Mouse (Mus musculus) heart, embryonic 11.5 days (tissue): Measurements from ENCODE around the gene Gsto2. TPM values are rescaled to one million over a fixed set of nuclear protein-coding genes. Genes with fewer than 3 reads are reported as not detected.

Experiments
- ATAC-seq: fragments of 200-750 bp; cut with Nextera tagmentation; replicated peaks from 2 replicates; pipeline ENCODE4 v1.8.0; 2017; ENCODE audit warnings: moderate library complexity; ENCODE audit not compliant: insufficient number of reproducible peaks, low FRiP score, low TSS enrichment
- H3K27ac ChIP-seq: fragments of 300-500 bp; sonication (generic); 2 replicates; pipeline ENCODE4 v1.5.1; 2014; ENCODE audit warnings: mild to moderate bottlenecking, low read depth, low read length
- H3K27me3 ChIP-seq: fragments of 300-500 bp; sonication (generic); 2 replicates; pipeline ENCODE4 v1.6.1; 2014; ENCODE audit warnings: mild to moderate bottlenecking, low read length, mixed read lengths; ENCODE audit not compliant: control insufficient read depth, insufficient read depth
- H3K36me3 ChIP-seq: fragments of 300-500 bp; sonication (generic); 2 replicates; pipeline ENCODE4 v1.6.1; 2014; ENCODE audit warnings: mild to moderate bottlenecking, low read length, moderate library complexity, mixed read lengths; ENCODE audit not compliant: control insufficient read depth, insufficient read depth
- H3K4me1 ChIP-seq: fragments of 300-500 bp; sonication (generic); 2 replicates; pipeline ENCODE4 v1.6.1; 2014; ENCODE audit warnings: low read length; ENCODE audit not compliant: control insufficient read depth, insufficient read depth
- H3K4me2 ChIP-seq: fragments of 300-500 bp; sonication (generic); 2 replicates; pipeline ENCODE4 v1.6.1; 2014; ENCODE audit warnings: mild to moderate bottlenecking, moderate library complexity
- H3K4me3 ChIP-seq: fragments of 300-500 bp; sonication (generic); 2 replicates; pipeline ENCODE4 v1.5.1; 2014; ENCODE audit warnings: low read depth, low read length
- H3K9ac ChIP-seq: fragments of 300-500 bp; sonication (generic); 2 replicates; pipeline ENCODE4 v1.6.1; 2014; ENCODE audit warnings: mild to moderate bottlenecking, low read depth, low read length, moderate library complexity
- H3K9me3 ChIP-seq: fragments of 300-500 bp; sonication (generic); replicated peaks from 2 replicates; pipeline ENCODE4 v1.6.1; 2016; ENCODE audit warnings: low read length; ENCODE audit not compliant: control insufficient read depth
- WGBS: fragments of 180-500 bp; shearing (Covaris S2); extraction: QIAGEN DNeasy Blood & Tissue Kit; methylation state at CpG from one replicate; pipeline ENCODE4 v1.1.7; 2014; ENCODE audit not compliant: insufficient replicate concordance; 5-methylcytosine and 5-hydroxymethylcytosine counted together
- polyA plus RNA-seq: library from polyadenylated mRNA; unstranded; fragments of >200 nt; fragmentation: Nextera tagmentation; extraction: Ambion mirVana; gene quantifications from 2 replicates; pipeline ENCODE4 v1.2.1, GENCODE M21; 2014

Gsto2 gene
- polyA plus RNA-seq, 1 experiment from 2014 or later: 0.82 TPM

GRCm38 (mm10) chr19:47905603-47906002, 40.3 kb downstream of the Gsto2 start:
- no peak; the same call in 1 of the 2 replicates for ATAC-seq
- Histone ChIP-seq H3K36me3 (no peaks in the 10 kb centered on the region), H3K27me3 (no peaks in the 10 kb centered on the region), H3K9ac (no peak overlapping the region), H3K27ac (no peak overlapping the region), H3K4me1 (peaks cover 55% of the 10 kb centered on the region), H3K9me3 (no peaks in the 10 kb centered on the region), H3K4me2 (no peak overlapping the region), H3K4me3 (no peak overlapping the region)
- WGBS: 82% methylated on average over 5 of the region's 5 CpGs

- Histone ChIP-seq H3K9me3 (no peaks in the 10 kb centered on the region), H3K27ac (no peak overlapping the region), H3K4me2 (no peak overlapping the region), H3K4me3 (no peak overlapping the region), H3K27me3 (no peaks in the 10 kb centered on the region), H3K9ac (no peak overlapping the region), H3K36me3 (no peaks in the 10 kb centered on the region), H3K4me1 (peaks cover 43% of the 10 kb centered on the region)
- WGBS: 86% methylated on average over 9 of the region's 9 CpGs
- ATAC-seq: no peak
These were observed 42.3 kb downstream of the Gsto2 start for GRCm38 (mm10) chr19:47907596-47907995.

- peaks cover 30% of the 10 kb centered on the region for H3K4me1 ChIP-seq
- H3K4me3 ChIP-seq: no peak overlapping the region
- peak overlapping the region; percentile 50 for H3K4me2 ChIP-seq
- H3K36me3 ChIP-seq: no peaks in the 10 kb centered on the region; the same call in 1 of the 2 replicates
- H3K9ac ChIP-seq: no peak overlapping the region
- H3K27ac ChIP-seq: no peak overlapping the region
- ATAC-seq: peak; percentile 21; the same call in 1 of the 2 replicates
- no peaks in the 10 kb centered on the region for H3K27me3 ChIP-seq
- no peaks in the 10 kb centered on the region for H3K9me3 ChIP-seq
- 30% methylated on average over 6 of the region's 6 CpGs for WGBS
These were observed 43.6 kb downstream of the Gsto2 start for GRCm38 (mm10) chr19:47908961-47909371.

DNA sequence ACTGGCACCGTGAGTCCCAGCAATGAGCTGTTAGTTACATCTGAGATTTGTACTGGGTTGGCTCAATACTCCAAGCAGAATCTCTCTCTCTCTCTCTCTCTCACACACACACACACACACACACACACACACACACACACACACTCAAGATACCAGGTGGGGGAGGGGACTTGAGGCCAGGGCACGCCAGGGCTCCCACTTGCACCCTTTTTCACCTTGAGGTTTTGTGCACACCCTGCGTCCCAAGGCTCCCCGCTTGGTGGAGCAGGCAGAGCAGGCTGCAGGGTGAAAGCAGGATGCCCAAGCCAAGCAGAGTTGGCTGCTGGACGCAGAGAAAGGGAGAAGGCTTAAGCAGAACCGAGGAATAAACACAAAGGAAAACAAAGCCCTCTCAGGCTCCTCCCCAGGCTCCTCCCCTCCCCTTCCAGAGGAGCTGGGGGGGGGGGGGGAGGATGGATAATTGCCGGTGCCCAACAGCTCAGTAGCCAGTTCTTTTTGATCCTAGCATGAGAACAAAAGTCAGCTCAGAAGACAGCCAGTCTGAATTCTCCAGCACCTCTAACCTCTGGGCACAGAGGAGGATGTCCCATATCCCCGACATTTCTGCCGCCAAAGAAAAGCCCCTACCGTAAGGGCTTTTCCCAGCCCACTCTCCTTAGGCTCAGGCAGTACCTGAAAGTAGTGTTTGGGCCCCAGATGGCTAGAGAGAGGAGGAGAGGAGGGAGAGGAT, 44.2 kb downstream of the Gsto2 start:
- 4% methylated on average over 10 of the region's 10 CpGs for WGBS

GRCm38 (mm10) chr19:47910117-47910618, 44.8 kb downstream of the Gsto2 start:
- Histone ChIP-seq H3K27me3 (no peaks in the 10 kb centered on the region), H3K4me2 (peak overlapping the region; percentile 50; the same call in 1 of the 2 replicates), H3K27ac (peak overlapping the region; percentile 24; the same call in 1 of the 2 replicates), H3K4me1 (peaks cover 30% of the 10 kb centered on the region), H3K9ac (no peak overlapping the region; the same call in 1 of the 2 replicates), H3K9me3 (no peaks in the 10 kb centered on the region), H3K36me3 (no peaks in the 10 kb centered on the region; the same call in 1 of the 2 replicates), H3K4me3 (no peak overlapping the region)
- WGBS: 27% methylated on average over 3 of the region's 4 CpGs
- no peak for ATAC-seq

More for the DNA sequence above, 44.2 kb downstream of the Gsto2 start:
- Histone ChIP-seq H3K4me2 (peak overlapping the region; percentile 50), H3K9ac (peak overlapping the region; percentile 65), H3K27me3 (no peaks in the 10 kb centered on the region), H3K4me1 (peaks cover 30% of the 10 kb centered on the region), H3K4me3 (peak overlapping the region; percentile 21; the same call in 1 of the 2 replicates), H3K9me3 (no peaks in the 10 kb centered on the region), H3K36me3 (no peaks in the 10 kb centered on the region; the same call in 1 of the 2 replicates), H3K27ac (peak overlapping the region; percentile 24; the same call in 1 of the 2 replicates)
- 0 out of 2 replicates have a peak, but pooled peaks have one; percentile 12 for ATAC-seq

DNA sequence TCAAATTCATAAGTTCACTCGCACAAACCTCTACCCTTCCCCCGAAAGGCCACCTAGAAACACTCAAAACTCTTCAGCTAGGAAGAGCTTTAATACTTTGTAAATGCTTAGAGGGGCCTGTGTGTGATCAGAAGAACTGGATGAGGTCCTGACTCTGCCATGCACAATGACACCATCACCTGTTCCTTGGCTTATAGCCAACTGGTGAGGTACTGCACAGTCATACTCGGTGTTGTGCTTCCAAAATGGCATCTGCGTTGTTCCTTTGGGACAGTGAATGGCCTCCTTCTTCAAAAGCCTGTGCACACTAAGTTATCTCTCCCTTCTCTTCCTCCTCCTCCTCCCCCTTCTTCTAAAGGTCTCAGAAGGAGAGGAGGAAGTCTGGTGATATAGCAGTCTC, 45.4 kb downstream of the Gsto2 start:
- H3K36me3 ChIP-seq: no peaks in the 10 kb centered on the region; the same call in 1 of the 2 replicates
- H3K4me3 ChIP-seq: no peak overlapping the region
- 78% methylated on average over 4 of the region's 4 CpGs for WGBS
- H3K4me1 ChIP-seq: peaks cover 30% of the 10 kb centered on the region
- H3K9me3 ChIP-seq: no peaks in the 10 kb centered on the region
- ATAC-seq: no peak
- no peak overlapping the region for H3K9ac ChIP-seq
- no peak overlapping the region for H3K4me2 ChIP-seq
- H3K27ac ChIP-seq: no peak overlapping the region
- no peaks in the 10 kb centered on the region for H3K27me3 ChIP-seq

DNA sequence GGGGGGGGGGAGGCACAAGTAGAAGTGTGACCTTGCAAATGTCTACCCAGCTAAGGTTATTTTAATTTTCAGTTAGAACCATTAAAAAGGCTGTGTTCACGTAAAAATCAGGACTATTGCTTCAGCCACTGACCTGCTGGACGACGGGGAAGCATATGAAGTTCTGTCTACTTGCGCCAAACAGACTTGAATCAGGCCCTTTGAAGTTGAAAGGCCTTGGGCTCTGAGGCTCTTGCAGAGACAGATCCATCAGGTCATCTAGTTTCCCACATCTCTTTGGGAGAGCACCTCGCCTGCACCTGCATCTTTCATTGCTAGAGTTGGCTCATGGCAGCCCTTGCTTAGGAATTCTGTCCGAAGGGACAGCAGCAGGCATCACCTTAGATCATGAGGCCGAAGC, 48.0 kb downstream of the Gsto2 start:
- WGBS: 89% methylated on average over 7 of the region's 7 CpGs
- H3K9ac ChIP-seq: no peak overlapping the region
- H3K36me3 ChIP-seq: no peaks in the 10 kb centered on the region; the same call in 1 of the 2 replicates
- H3K4me3 ChIP-seq: no peak overlapping the region
- no peak for ATAC-seq
- H3K27me3 ChIP-seq: no peaks in the 10 kb centered on the region
- no peaks in the 10 kb centered on the region for H3K9me3 ChIP-seq
- H3K27ac ChIP-seq: no peak overlapping the region
- peaks cover 39% of the 10 kb centered on the region for H3K4me1 ChIP-seq
- no peak overlapping the region for H3K4me2 ChIP-seq

- Histone ChIP-seq H3K4me2 (no peak overlapping the region), H3K4me3 (no peak overlapping the region), H3K27me3 (no peaks in the 10 kb centered on the region), H3K9ac (no peak overlapping the region), H3K36me3 (no peaks in the 10 kb centered on the region; the same call in 1 of the 2 replicates), H3K27ac (no peak overlapping the region), H3K9me3 (no peaks in the 10 kb centered on the region), H3K4me1 (peaks cover 31% of the 10 kb centered on the region)
- no peak for ATAC-seq
- 88% methylated on average over 4 of the region's 4 CpGs for WGBS
These were observed 48.9 kb downstream of the Gsto2 start for GRCm38 (mm10) chr19:47914191-47914590.
